Mouse (Mus musculus): ENCODE data around the gene Rasd1.

- TF ChIP-seq CTCF (IDR thresholded peaks at IDR 0.05; ENCODE audit: insufficient read depth, low read depth, low read length), result no peak
- no peak for TF ChIP-seq POLR2A (IDR thresholded peaks at IDR 0.05; ENCODE audit: insufficient read depth, low read depth, low read length)
Measured at GRCm38 (mm10) chr11:59977831-59978230, 13.1 kb upstream of the Rasd1 start.
